Mouse (Mus musculus): ENCODE results near the gene Chst11. TPM values are rescaled to one million over a fixed set of nuclear protein-coding genes. Genes with fewer than 3 reads are reported as not detected.
A peak's percentile ranks its signal among the peaks of the same experiment; 100 is the strongest.

Chst11 gene
- polyA plus RNA-seq, 1 experiment from 2014 or later = 1.4 TPM

DNA sequence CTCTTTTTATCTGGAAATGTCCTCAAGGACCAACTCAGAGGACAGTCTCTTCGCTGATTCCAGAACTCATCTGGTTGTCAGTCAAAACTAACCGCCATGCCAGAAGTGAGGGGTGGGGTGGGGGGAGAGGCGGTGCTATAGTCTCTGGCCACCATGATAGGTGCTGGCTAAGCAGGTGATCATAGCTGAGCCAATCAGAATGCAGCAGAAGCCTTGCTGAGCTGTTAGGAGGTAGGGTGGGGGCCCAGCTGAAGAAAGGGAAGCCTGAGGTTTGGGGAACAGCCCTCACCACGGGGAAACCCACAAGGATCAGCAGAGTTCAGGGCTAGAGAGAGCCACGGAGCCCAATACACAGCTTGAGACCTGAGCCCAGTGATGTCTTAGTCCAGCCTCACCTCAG, 11.1 kb upstream of the Chst11 start:
- 75% methylated on average over 5 of the region's 5 CpGs for WGBS
- H3K27me3 ChIP-seq (ENCODE audit: insufficient read depth, poor library complexity, severe bottlenecking) = no peaks in the 10 kb centered on the region
- no peaks in the 10 kb centered on the region for H3K9me3 ChIP-seq
- no peak overlapping the region for H3K4me3 ChIP-seq
- peaks cover 5% of the 10 kb centered on the region for H3K4me1 ChIP-seq (replicated peaks)
- no peak overlapping the region for H3K27ac ChIP-seq
- no peaks in the 10 kb centered on the region for H3K36me3 ChIP-seq
- no peak for DNase-seq (ENCODE audit: low spot score)

- DNase-seq (ENCODE audit: low spot score) = no peak
- Histone ChIP-seq H3K4me1 (replicated peaks) (peaks cover under 1% of the 10 kb centered on the region; the same call in 1 of the 2 replicates), H3K27ac (no peak overlapping the region), H3K36me3 (no peaks in the 10 kb centered on the region), H3K9me3 (no peaks in the 10 kb centered on the region), H3K27me3 (ENCODE audit: insufficient read depth, poor library complexity, severe bottlenecking) (no peaks in the 10 kb centered on the region), H3K4me3 (no peak overlapping the region)
- 64% methylated on average over 6 of the region's 6 CpGs for WGBS
Observed at GRCm38 (mm10) chr10:82974627-82975177, 10.6 kb upstream of the Chst11 start.

DNA sequence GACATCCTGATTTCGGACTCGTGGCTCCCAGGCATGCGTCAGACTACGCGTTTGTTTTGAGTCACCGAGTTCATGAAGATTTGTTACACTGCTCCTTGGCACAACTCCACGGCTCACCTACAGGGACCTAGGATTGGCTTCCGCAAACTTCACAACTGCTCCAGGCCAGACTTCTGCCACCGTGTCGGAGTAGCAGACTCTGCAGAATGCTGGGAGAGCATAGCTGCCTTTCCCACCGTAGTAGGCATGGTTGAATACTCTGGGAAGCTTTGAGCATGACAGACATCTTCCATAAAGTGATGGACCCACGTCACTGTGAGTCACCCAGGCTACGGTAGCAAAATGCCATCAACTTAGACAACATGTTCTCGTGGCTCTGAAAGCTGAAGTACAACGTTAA, 9.5 kb upstream of the Chst11 start:
- no peak for DNase-seq (ENCODE audit: low spot score)
- Histone ChIP-seq H3K27ac (no peak overlapping the region), H3K9me3 (no peaks in the 10 kb centered on the region), H3K36me3 (no peaks in the 10 kb centered on the region), H3K4me3 (no peak overlapping the region), H3K27me3 (ENCODE audit: insufficient read depth, poor library complexity, severe bottlenecking) (peaks cover 9% of the 10 kb centered on the region), H3K4me1 (replicated peaks) (no peaks in the 10 kb centered on the region)
- 90% methylated on average over 15 of the region's 15 CpGs for WGBS

DNA sequence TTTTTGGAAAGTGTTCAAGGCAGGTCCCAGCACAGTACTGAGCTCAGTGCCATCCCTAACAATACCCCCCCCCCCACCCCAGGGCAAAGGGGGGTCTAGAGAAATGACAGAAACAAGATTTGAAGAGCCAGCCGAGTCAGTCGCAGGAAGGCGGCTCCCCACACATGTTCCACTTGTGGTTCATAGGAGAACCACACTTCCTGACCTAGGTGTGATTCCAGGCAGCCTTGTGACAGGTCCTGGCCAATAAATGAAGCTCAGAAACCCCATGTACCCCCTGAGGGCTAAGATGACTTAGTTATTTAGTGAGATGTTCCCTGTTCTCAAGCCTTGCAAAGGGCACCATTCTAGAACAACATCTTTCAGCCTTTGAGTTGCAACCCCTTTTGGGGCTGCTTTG, 3.0 kb upstream of the Chst11 start:
- Histone ChIP-seq H3K9me3 (no peaks in the 10 kb centered on the region), H3K27ac (no peak overlapping the region), H3K27me3 (ENCODE audit: insufficient read depth, poor library complexity, severe bottlenecking) (peaks cover 55% of the 10 kb centered on the region), H3K4me1 (replicated peaks) (peaks cover 28% of the 10 kb centered on the region), H3K4me3 (no peak overlapping the region), H3K36me3 (no peaks in the 10 kb centered on the region)
- WGBS = 85% methylated on average over 3 of the region's 3 CpGs
- DNase-seq (ENCODE audit: low spot score) = no peak

DNA sequence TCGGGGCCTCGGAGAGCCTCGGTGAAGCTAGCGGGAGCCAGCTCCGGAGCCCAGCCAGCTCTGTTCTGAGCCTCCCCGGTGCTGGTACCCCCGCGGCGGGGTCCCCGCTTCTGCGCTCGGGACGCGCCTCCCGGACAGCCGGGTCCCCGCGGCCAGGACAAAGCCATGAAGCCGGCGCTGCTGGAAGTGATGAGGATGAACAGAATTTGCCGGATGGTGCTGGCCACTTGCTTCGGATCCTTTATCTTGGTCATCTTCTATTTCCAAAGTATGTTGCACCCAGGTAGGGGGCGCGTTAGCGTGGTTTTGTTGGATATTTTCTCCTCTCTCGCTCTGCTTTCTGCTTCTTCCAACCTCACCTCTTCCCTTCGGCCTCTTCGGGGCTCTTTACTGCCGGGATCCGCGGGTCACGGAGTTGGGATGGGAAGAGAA, 418 bp downstream of the Chst11 start:
- Histone ChIP-seq H3K27ac (peak overlapping the region; percentile 87), H3K36me3 (no peaks in the 10 kb centered on the region), H3K4me3 (peak overlapping the region; percentile 73), H3K4me1 (replicated peaks) (peaks cover 45% of the 10 kb centered on the region), H3K27me3 (ENCODE audit: insufficient read depth, poor library complexity, severe bottlenecking) (peaks cover 58% of the 10 kb centered on the region), H3K9me3 (no peaks in the 10 kb centered on the region)
- whole genome bisulfite sequencing = under 1% methylated on average over 32 of the region's 32 CpGs
- DNase-seq (ENCODE audit: low spot score) = no peak

DNA sequence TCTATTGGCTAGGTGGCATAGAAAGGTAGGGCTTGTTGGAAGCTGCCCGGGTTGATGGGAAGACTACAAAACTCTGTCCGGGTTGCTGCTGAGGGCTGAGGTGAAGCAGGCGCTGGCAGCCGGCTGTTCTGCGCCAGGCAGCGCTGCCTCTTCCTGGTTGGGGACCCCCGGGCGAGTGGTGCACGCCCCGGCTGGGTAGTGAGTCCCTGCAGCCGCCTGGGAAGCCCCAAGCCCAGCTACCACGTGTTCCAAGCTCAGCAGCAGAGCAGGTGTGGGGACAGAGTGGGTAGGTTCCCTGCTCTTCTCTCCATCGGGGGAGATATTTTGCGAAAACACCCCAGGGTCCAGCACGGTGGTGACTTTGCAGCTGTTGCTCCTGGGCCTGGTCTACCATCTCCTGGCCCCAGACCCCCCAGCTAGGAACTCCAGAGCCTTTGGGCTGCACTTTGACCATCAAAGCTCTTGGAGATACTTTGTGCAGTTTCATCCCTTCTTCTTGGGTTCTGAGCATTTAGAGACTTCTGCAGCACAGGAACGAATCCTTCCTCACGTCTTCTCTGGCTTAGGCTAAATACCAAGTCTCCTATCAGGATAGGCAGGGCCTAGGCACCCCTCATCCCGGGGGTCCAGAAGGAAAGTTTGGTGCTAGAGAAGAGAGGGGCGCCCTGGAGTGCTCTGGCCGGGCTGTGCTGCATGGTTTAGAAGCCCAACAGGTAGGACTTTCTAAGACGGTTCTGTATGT, 1.1 kb downstream of the Chst11 start:
- WGBS = 4% methylated on average over 21 of the region's 21 CpGs
- peaks cover 52% of the 10 kb centered on the region for H3K27me3 ChIP-seq (ENCODE audit: insufficient read depth, poor library complexity, severe bottlenecking)
- no peaks in the 10 kb centered on the region for H3K36me3 ChIP-seq
- peaks cover 51% of the 10 kb centered on the region for H3K4me1 ChIP-seq (replicated peaks)
- H3K4me3 ChIP-seq = peak overlapping the region; percentile 73
- DNase-seq (ENCODE audit: low spot score) = peak; percentile 49
- no peaks in the 10 kb centered on the region for H3K9me3 ChIP-seq
- peak overlapping the region; percentile 87 for H3K27ac ChIP-seq

DNA sequence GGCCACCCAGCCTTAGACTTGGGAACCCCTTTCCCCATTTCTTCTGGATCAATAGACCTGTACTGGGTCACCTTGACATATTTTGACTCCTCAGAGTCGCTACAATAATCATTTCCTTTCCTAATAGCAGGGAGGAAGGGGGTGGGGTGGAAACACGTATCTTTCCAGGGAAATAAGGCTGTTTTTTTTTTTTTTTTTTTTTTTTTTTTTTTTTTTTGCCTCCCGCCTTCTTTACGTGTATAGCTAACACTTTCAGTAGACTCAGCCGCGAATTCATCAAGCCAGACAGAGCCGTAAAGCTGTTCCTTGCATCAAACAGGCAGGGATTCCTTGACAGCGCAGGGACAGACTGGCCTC, 1.7 kb downstream of the Chst11 start:
- H3K36me3 ChIP-seq = no peaks in the 10 kb centered on the region
- no peak overlapping the region; the same call in 1 of the 2 replicates for H3K27ac ChIP-seq
- peaks cover 46% of the 10 kb centered on the region for H3K27me3 ChIP-seq (ENCODE audit: insufficient read depth, poor library complexity, severe bottlenecking)
- DNase-seq (ENCODE audit: low spot score) = no peak
- WGBS = 33% methylated on average over 8 of the region's 8 CpGs
- H3K4me1 ChIP-seq (replicated peaks) = peaks cover 57% of the 10 kb centered on the region
- peak overlapping the region; percentile 73 for H3K4me3 ChIP-seq
- H3K9me3 ChIP-seq = no peaks in the 10 kb centered on the region

DNA sequence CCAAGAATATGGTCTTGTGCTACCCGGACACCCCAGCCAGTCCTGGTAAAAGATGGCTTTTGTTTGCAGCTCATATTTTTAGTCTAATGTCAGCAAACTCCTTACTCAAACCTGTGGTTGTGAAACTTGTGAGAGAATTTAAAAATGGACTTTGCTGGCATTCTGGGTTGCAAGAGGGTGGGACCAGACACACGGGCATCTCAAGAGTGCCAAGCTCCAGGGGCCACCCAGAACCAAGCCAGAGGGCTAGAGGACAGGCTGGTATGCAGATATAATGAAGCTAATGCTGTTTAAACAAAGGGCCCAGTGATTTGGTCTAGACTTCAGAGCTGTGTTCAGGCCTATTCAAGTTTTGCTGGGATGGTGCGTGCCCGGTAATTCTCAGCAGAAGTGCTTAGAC, 2.1 kb downstream of the Chst11 start:
- no peaks in the 10 kb centered on the region for H3K9me3 ChIP-seq
- 64% methylated on average over 4 of the region's 4 CpGs for WGBS
- H3K36me3 ChIP-seq = no peaks in the 10 kb centered on the region
- H3K27ac ChIP-seq = no peak overlapping the region
- H3K4me1 ChIP-seq (replicated peaks) = peaks cover 61% of the 10 kb centered on the region
- peaks cover 42% of the 10 kb centered on the region for H3K27me3 ChIP-seq (ENCODE audit: insufficient read depth, poor library complexity, severe bottlenecking)
- peak overlapping the region; percentile 73 for H3K4me3 ChIP-seq
- DNase-seq (ENCODE audit: low spot score) = no peak

DNA sequence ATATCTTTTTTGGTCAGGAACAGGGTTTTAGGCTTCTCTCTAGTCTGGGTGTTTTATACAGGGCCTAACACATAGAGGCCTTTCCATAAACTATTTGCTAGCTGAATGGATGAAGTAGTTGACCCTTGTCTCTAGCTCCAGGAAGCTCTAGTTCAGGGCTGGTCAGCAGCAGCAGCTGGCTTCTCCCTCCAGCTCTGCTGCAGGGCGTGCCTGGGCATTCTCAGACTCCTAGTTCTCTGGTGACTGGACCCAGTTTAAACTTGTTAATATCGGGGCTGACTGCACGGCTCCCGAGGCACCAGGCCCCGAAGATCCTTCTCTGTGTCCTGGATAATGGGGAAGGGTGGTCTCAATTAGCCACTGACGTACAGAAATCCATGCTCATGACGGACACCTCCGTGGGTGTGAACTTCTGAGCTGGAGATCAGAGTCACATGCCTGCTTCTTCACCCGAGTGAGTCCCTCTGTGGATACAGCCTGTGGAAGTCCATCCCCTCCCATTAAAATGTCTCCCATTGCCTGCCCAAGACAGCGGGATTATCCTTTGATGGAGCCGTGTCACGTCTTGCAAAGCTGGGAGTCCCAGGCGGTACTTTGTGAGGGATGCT, 4.2 kb downstream of the Chst11 start:
- no peak for DNase-seq (ENCODE audit: low spot score)
- H3K36me3 ChIP-seq = no peaks in the 10 kb centered on the region
- no peak overlapping the region for H3K27ac ChIP-seq
- H3K4me3 ChIP-seq = no peak overlapping the region
- 58% methylated on average over 13 of the region's 13 CpGs for WGBS
- H3K9me3 ChIP-seq = no peaks in the 10 kb centered on the region
- H3K4me1 ChIP-seq (replicated peaks) = peaks cover 57% of the 10 kb centered on the region
- peaks cover 21% of the 10 kb centered on the region for H3K27me3 ChIP-seq (ENCODE audit: insufficient read depth, poor library complexity, severe bottlenecking)

GRCm38 (mm10) chr10:82990918-82991317, 5.6 kb downstream of the Chst11 start:
- no peak for DNase-seq (ENCODE audit: low spot score)
- 81% methylated on average over 7 of the region's 7 CpGs for WGBS
- no peaks in the 10 kb centered on the region for H3K36me3 ChIP-seq
- no peak overlapping the region for H3K4me3 ChIP-seq
- peaks cover 18% of the 10 kb centered on the region for H3K27me3 ChIP-seq (ENCODE audit: insufficient read depth, poor library complexity, severe bottlenecking)
- peaks cover 48% of the 10 kb centered on the region for H3K4me1 ChIP-seq (replicated peaks)
- H3K27ac ChIP-seq = no peak overlapping the region
- H3K9me3 ChIP-seq = no peaks in the 10 kb centered on the region

DNA sequence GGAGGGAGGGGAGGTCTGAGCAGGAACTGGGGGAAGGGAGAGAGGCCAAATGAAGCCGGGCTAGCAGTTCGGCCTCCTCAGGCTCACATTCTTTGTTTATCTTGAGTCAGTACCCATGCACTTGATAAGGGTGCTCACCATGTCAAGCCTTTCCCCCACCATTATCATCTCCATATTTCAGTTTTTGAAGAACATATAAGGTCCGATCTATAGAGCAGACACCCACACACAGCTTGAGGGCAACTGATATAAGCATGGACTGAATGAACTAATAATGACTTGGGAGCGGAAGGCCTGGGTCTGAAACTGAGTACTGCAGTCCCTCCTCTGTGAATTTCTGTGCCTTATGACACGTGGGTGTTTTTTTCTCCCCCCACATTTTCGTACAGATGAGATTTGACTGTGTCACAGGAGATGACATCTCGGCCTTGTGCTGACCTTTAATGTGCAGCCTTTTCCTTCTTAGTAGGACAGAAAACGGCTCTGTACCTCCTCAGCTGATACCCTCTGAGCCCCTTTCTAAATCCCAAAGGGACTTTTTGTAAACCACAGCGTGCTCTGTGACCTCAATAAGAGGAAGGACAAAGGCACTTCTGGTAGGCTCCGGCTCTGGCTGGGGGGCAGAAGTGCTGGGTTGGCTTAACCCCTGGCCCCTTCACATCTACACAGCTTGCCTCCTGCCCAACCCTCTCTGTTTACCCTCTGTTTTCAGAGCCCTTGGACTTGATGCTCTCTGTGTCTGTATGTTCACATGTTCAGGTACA, 6.6 kb downstream of the Chst11 start:
- H3K4me1 ChIP-seq (replicated peaks) = peaks cover 45% of the 10 kb centered on the region
- no peak overlapping the region for H3K27ac ChIP-seq
- DNase-seq (ENCODE audit: low spot score) = no peak
- 31% methylated on average over 10 of the region's 10 CpGs for WGBS
- H3K9me3 ChIP-seq = no peaks in the 10 kb centered on the region
- no peaks in the 10 kb centered on the region for H3K36me3 ChIP-seq
- peaks cover 14% of the 10 kb centered on the region for H3K27me3 ChIP-seq (ENCODE audit: insufficient read depth, poor library complexity, severe bottlenecking)
- no peak overlapping the region for H3K4me3 ChIP-seq

- Histone ChIP-seq H3K27ac (no peak overlapping the region), H3K36me3 (no peaks in the 10 kb centered on the region), H3K27me3 (ENCODE audit: insufficient read depth, poor library complexity, severe bottlenecking) (peaks cover 8% of the 10 kb centered on the region; the same call in 1 of the 2 replicates), H3K4me1 (replicated peaks) (peaks cover 29% of the 10 kb centered on the region), H3K4me3 (no peak overlapping the region), H3K9me3 (0 out of 2 replicates have a peak, but pooled peaks cover 3% of the 10 kb centered on the region)
- 93% methylated on average over 7 of the region's 7 CpGs for WGBS
- no peak for DNase-seq (ENCODE audit: low spot score)
Observed at GRCm38 (mm10) chr10:82994284-82994683, 9.0 kb downstream of the Chst11 start.

- Histone ChIP-seq H3K4me1 (replicated peaks) (peaks cover 11% of the 10 kb centered on the region), H3K27me3 (ENCODE audit: insufficient read depth, poor library complexity, severe bottlenecking) (no peaks in the 10 kb centered on the region), H3K27ac (no peak overlapping the region), H3K36me3 (no peaks in the 10 kb centered on the region), H3K4me3 (no peak overlapping the region), H3K9me3 (0 out of 2 replicates have a peak, but pooled peaks cover 3% of the 10 kb centered on the region)
- WGBS = 90% methylated on average over 6 of the region's 6 CpGs
- DNase-seq (ENCODE audit: low spot score) = no peak
Observed at GRCm38 (mm10) chr10:82997460-82997859, 12.2 kb downstream of the Chst11 start.
